Comparison of ENCODE assay signal across 9 mouse cellular contexts in genomic region chr19:57006841-57007240, GRCm38 (mm10). TPM values are rescaled to one million over a fixed set of nuclear protein-coding genes. Genes with fewer than 3 reads are reported as not detected.
DNase-seq lines count a peak whose midpoint lies in the region; ATAC-seq and TF ChIP-seq lines count a peak whose summit lies in the region.
"Had no signal": no experiment of that assay in that cellular context is flagged by ENCODE, and none has a peak within 500 bp of the region (broad histone marks: within the 10 kb centered on the region; RNA-seq: fewer than 3 reads in every experiment).

No protein-coding gene starts in this region.

- H3K27ac ChIP-seq in kidney, adult 2 months (ENCODE audit: insufficient read depth, low read depth, low read length) = peak overlapping the region; percentile 72

- peak; percentile 47 to 76 for DNase-seq in adrenal gland, adult (ENCODE audit: inconsistent age in 2 of 2, low spot score in 1 of 2)
- DNase-seq in adrenal gland, adult 18-20 months (ENCODE audit: low spot score in 2 of 2) = no peak
- peak; percentile 27 for DNase-seq in kidney, adult 2 months
- no peak for DNase-seq in kidney, adult 9 months
- DNase-seq in NIH3T3 (ENCODE audit: low read depth) = peak; percentile 53
- DNase-seq in kidney, postnatal 14 days = peak; percentile 27
- DNase-seq in urinary bladder, postnatal 36 days (ENCODE audit: low spot score in 2 of 2) = no peak

- 40% methylated on average over 13 of the region's 13 CpGs for WGBS in kidney, adult 2 months

- no peak for ATAC-seq in frontal cortex, adult (ENCODE audit: low TSS enrichment)

- no peak for TF ChIP-seq CTCF in kidney, adult 2 months (conservative IDR thresholded peaks at IDR 0.05; ENCODE audit: insufficient read depth, insufficient read length, low read depth, low read length)

- H3K27me3 ChIP-seq in kidney, adult 2 months (replicated peaks; ENCODE audit: control insufficient read depth, insufficient read depth, low read length) = no peaks in the 10 kb centered on the region

- H3K4me3 ChIP-seq in kidney, adult 2 months (ENCODE audit: insufficient read depth, low read depth, low read length) = peak overlapping the region; percentile 66

- no peak for TF ChIP-seq POLR2A in kidney, adult 2 months (IDR thresholded peaks at IDR 0.05; ENCODE audit: low read depth, low read length)

- peaks cover 4% of the 10 kb centered on the region for H3K4me1 ChIP-seq in kidney, adult 2 months (ENCODE audit: control insufficient read depth, insufficient read depth, low read length)

- H3K36me3 ChIP-seq in kidney, adult 2 months (ENCODE audit: control insufficient read depth, insufficient read depth, low read length) = no peaks in the 10 kb centered on the region
- H3K36me3 ChIP-seq: heart, embryonic 12.5 days had no signal

RNA-seq across cellular contexts. Expression of gene Afap1l2, which starts 1.2 kb away (rescaled TPM):
- total RNA-seq in adrenal gland, adult 18-20 months (2021) = 10 to 100 TPM; 36.0 to 43.6 TPM
- 9.2 and 10.1 TPM in 2 replicates for polyA plus RNA-seq in kidney, adult 2 months (2012; rRNA removed)

Comparison
In these comparisons a context has a peak if more than half of its experiments do, and no peak if none do; other contexts are left out.
1. DNase-seq: peak in adrenal gland, adult (2 of 2), kidney, adult 2 months (single experiment), NIH3T3 (single experiment) and kidney, postnatal 14 days (single experiment); none in adrenal gland, adult 18-20 months (0 of 2), kidney, adult 9 months (single experiment) and urinary bladder, postnatal 36 days (0 of 2).